Mouse (Mus musculus) kidney, postnatal 36 days (tissue): ENCODE results near the gene Slco1a5.
"Not testable (repeated sequence)": the region's sequence is repeated elsewhere in the genome, so short reads cannot be mapped to it uniquely, and the experiment has no call there.

ENCODE experiments used
- DNase-seq, 2 experiments: peaks; one replicate each; pipeline ENCODE4 v3.0.0; 2021 to 2022; ENCODE audit warnings: mixed read lengths in 2 of 2

The Slco1a5 gene

GRCm38 (mm10) chr6:142322881-142323280 lies at the start of gene Slco1a5:
Slco1a5 (minus strand) TSS chr6:142322981.
- no peak for DNase-seq

GRCm38 (mm10) chr6:142369568-142369967 lies 46.8 kb upstream of the Slco1a5 start:
- no peak for DNase-seq

DNA sequence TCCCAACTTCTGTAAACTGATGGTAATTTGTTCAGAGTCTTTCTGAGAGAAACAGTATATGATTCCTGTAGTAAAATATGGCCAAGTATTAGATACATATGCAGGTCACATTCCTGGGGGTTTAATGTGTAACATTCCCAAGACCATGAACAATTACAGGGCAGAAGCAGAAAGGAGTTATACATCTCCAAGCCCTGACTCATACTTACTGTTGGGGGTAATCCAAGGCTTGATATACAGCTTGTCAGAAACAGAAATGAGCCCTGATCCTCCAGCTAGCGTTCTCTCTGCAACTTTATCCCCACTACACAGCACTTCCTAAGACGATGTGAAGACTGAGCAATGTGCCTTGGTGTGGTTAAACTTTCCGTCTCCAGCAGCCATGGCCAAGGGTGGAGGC lies 44.8 kb upstream of the Slco1a5 start:
- no peak for DNase-seq

- DNase-seq = no peak
Observed at GRCm38 (mm10) chr6:142366473-142367018, 43.8 kb upstream of the Slco1a5 start.

GRCm38 (mm10) chr6:142365742-142366472 lies 43.1 kb upstream of the Slco1a5 start:
- no peak for DNase-seq

GRCm38 (mm10) chr6:142363019-142363576 lies 40.3 kb upstream of the Slco1a5 start:
- peak in 1 of 2 experiments; percentile 40 for DNase-seq

GRCm38 (mm10) chr6:142362036-142362435 lies 39.3 kb upstream of the Slco1a5 start:
- DNase-seq = no peak

- no peak for DNase-seq
Observed at GRCm38 (mm10) chr6:142357106-142357505, 34.3 kb upstream of the Slco1a5 start.

DNA sequence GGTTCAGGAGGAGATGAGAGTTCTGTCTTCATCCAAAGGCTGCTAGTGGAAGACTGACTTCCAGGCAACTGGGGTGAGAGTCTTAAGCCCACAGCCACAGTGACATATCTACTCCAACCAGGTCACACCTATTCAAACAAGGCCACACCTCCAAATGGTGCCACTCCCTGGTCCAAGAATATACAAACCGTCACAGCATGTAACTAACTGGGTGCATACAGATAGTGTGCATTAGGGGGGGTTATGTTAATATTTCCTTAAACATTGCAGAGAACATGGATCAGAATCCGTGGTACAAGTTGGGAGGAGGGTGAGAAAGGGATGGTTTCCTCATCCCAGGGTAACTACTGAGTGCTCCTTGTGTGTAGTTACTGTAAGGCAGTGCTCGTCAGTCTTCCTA lies 29.3 kb upstream of the Slco1a5 start:
- not testable (repeated sequence) for DNase-seq

- peak; percentile 18 to 31 for DNase-seq
Observed at GRCm38 (mm10) chr6:142347431-142348385, 24.9 kb upstream of the Slco1a5 start.

GRCm38 (mm10) chr6:142346181-142347110 lies 23.7 kb upstream of the Slco1a5 start:
- no peak for DNase-seq

- peak; percentile 89 to 91 for DNase-seq
Observed at GRCm38 (mm10) chr6:142345440-142346038, 22.8 kb upstream of the Slco1a5 start, which contains the start of gene Pyroxd1. Pyroxd1 (plus strand) TSS chr6:142345654.

- peak; percentile 41 to 73 for DNase-seq
Observed at GRCm38 (mm10) chr6:142343561-142343960, 20.8 kb upstream of the Slco1a5 start.

GRCm38 (mm10) chr6:142339576-142339975 lies 16.8 kb upstream of the Slco1a5 start:
- no peak for DNase-seq

GRCm38 (mm10) chr6:142338961-142339360 lies 16.2 kb upstream of the Slco1a5 start:
- DNase-seq = no peak

DNA sequence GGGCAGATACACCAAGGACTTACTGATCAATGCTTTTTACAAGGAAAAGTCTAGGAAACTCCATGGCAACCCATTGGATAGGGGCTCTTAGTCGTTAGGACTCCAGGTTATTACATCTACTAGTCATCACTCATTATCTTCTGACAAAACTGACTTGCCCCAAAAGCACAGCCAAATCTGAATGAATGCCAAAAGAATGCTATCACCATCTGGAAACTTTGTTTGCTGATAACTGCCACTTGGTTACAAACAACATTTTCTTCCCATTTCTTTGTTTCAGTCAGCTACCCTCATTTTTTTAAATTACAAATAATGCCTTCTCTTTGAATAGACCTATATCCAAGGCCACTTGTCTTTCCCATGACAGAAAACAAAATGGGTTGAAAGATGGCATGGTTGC lies 6.4 kb upstream of the Slco1a5 start:
- no peak for DNase-seq

- no peak for DNase-seq
Observed at GRCm38 (mm10) chr6:142326598-142326997, 3.8 kb upstream of the Slco1a5 start.

DNA sequence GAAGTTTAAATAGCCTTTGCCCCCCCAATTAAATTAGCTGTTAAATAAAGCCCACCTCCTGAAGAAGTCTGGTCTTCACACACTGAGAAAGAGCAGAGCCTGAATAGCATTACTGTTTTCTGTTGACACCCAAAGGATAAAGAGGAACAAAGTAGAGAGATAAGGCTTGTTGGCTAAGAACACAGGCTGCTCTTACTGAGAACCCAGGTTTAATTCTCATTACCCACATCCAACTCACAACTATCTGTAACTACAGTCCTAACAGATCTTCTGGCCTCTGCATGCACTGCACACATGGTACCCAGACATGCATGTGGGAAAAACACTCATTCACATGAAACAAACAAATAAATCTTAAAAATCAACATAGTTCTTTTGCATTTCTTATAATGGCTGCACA lies 5.7 kb downstream of the Slco1a5 start:
- no peak for DNase-seq

DNA sequence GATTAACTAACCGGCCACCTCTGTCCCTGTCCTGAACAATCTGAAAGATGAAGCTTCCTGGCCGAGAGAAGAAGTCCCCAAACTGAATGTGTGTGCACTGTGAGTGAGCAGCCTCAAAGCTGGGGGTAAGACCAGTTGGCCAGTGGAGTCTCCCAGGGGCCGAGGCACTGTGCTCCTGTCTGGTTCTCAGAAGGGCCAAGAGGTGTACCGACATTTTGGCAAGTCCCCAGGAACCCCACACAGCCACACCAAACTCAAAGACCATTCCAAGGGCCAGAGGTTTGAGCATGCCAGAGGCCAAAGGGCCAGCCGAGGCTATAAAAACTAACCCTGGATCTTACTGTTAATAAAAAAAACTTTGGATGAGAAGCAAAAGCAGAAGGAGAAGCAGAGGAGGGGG lies 8.5 kb downstream of the Slco1a5 start:
- peak in 1 of 2 experiments; percentile 46 for DNase-seq

GRCm38 (mm10) chr6:142305076-142305475 lies 17.7 kb downstream of the Slco1a5 start:
- no peak for DNase-seq

GRCm38 (mm10) chr6:142298098-142298497 lies 24.7 kb downstream of the Slco1a5 start, which contains the start of gene Iapp:
Iapp (plus strand) TSS chr6:142298423.
- no peak for DNase-seq
